Mouse (Mus musculus) adrenal gland, adult 8-10 months (tissue): Measurements from ENCODE around the gene Aloxe3. TPM values are rescaled to one million over a fixed set of nuclear protein-coding genes. Genes with fewer than 3 reads are reported as not detected.

ENCODE experiments used
- DNase-seq: peaks from one replicate; pipeline ENCODE4 v3.0.0; 2022
- total RNA-seq, 4 experiments: library from RNA; stranded (reverse); gene quantifications; 2 replicates each; pipeline ENCODE4 v1.2.4; 2022

Aloxe3 gene
- total RNA-seq, 4 experiments from 2014 or later: 0.87 to 2.2 (median 1.7) TPM

GRCm38 (mm10) chr11:69109032-69109900 lies 16.4 kb upstream of the Aloxe3 start:
- no peak for DNase-seq

GRCm38 (mm10) chr11:69110319-69111046 lies 15.2 kb upstream of the Aloxe3 start:
- DNase-seq: peak; percentile 87

- DNase-seq: no peak
Measured at GRCm38 (mm10) chr11:69111051-69111810, 14.5 kb upstream of the Aloxe3 start.

GRCm38 (mm10) chr11:69111865-69112264 lies 13.8 kb upstream of the Aloxe3 start:
- DNase-seq: no peak

- no peak for DNase-seq
Measured at GRCm38 (mm10) chr11:69114018-69114417, 11.7 kb upstream of the Aloxe3 start.

- no peak for DNase-seq
Measured at GRCm38 (mm10) chr11:69114621-69115020, 11.1 kb upstream of the Aloxe3 start.

GRCm38 (mm10) chr11:69116843-69117242 lies 8.9 kb upstream of the Aloxe3 start:
- no peak for DNase-seq

- DNase-seq: no peak
Measured at GRCm38 (mm10) chr11:69117737-69118695, 7.7 kb upstream of the Aloxe3 start.

GRCm38 (mm10) chr11:69118765-69119164 lies 6.9 kb upstream of the Aloxe3 start:
- DNase-seq: no peak

- DNase-seq: no peak
Measured at GRCm38 (mm10) chr11:69119446-69120155, 6.1 kb upstream of the Aloxe3 start.

- no peak for DNase-seq
Measured at GRCm38 (mm10) chr11:69120221-69121000, 5.3 kb upstream of the Aloxe3 start, which contains the start of gene Hes7. Hes7 (plus strand) TSS chr11:69120404.

GRCm38 (mm10) chr11:69121001-69121740 lies 4.5 kb upstream of the Aloxe3 start:
- DNase-seq: no peak

- DNase-seq: no peak
Measured at GRCm38 (mm10) chr11:69121741-69122335, 3.9 kb upstream of the Aloxe3 start.

GRCm38 (mm10) chr11:69122336-69122951 lies 3.3 kb upstream of the Aloxe3 start, which contains the start of gene 9130213A22Rik:
9130213A22Rik (minus strand) TSS chr11:69122589.
- DNase-seq: peak; percentile 83

- peak; percentile 88 for DNase-seq
Measured at GRCm38 (mm10) chr11:69123056-69123692, 2.5 kb upstream of the Aloxe3 start.

GRCm38 (mm10) chr11:69123693-69124497 lies 1.8 kb upstream of the Aloxe3 start:
- DNase-seq: peak; percentile 86

- DNase-seq: no peak
Measured at GRCm38 (mm10) chr11:69124498-69124847, 1.2 kb upstream of the Aloxe3 start.
